Mouse (Mus musculus): ENCODE data around the gene Pdia6.

The Pdia6 gene

GRCm38 (mm10) chr12:17266673-17266990, 287 bp downstream of the Pdia6 start:
- no peak for DNase-seq

- no peak for DNase-seq
Observed at GRCm38 (mm10) chr12:17267316-17267715, 971 bp downstream of the Pdia6 start.

- DNase-seq = peak; percentile 64
Observed at GRCm38 (mm10) chr12:17271272-17271671, 4.9 kb downstream of the Pdia6 start.

- no peak for DNase-seq
Observed at GRCm38 (mm10) chr12:17273841-17274240, 7.5 kb downstream of the Pdia6 start.

- DNase-seq = no peak
Observed at GRCm38 (mm10) chr12:17288496-17288895, 22.2 kb downstream of the Pdia6 start.

- DNase-seq = no peak
Observed at GRCm38 (mm10) chr12:17289060-17289459, 22.7 kb downstream of the Pdia6 start.

GRCm38 (mm10) chr12:17289913-17290312, 23.6 kb downstream of the Pdia6 start:
- peak; percentile 35 for DNase-seq

GRCm38 (mm10) chr12:17290569-17290968, 24.2 kb downstream of the Pdia6 start:
- DNase-seq = no peak

- DNase-seq = no peak
Observed at GRCm38 (mm10) chr12:17296899-17297298, 30.6 kb downstream of the Pdia6 start.

- no peak for DNase-seq
Observed at GRCm38 (mm10) chr12:17299902-17300301, 33.6 kb downstream of the Pdia6 start.

GRCm38 (mm10) chr12:17305445-17305844, 39.1 kb downstream of the Pdia6 start:
- DNase-seq = no peak

GRCm38 (mm10) chr12:17308246-17308645, 41.9 kb downstream of the Pdia6 start:
- no peak for DNase-seq

GRCm38 (mm10) chr12:17310852-17311839, 44.8 kb downstream of the Pdia6 start:
- no peak for DNase-seq

GRCm38 (mm10) chr12:17316096-17316495, 49.8 kb downstream of the Pdia6 start:
- no peak for DNase-seq

- no peak for DNase-seq
Observed at GRCm38 (mm10) chr12:17317970-17318369, 51.6 kb downstream of the Pdia6 start.

GRCm38 (mm10) chr12:17318453-17318852, 52.1 kb downstream of the Pdia6 start:
- DNase-seq = no peak

GRCm38 (mm10) chr12:17324549-17325470, 58.5 kb downstream of the Pdia6 start:
- peak; percentile 58 for DNase-seq

GRCm38 (mm10) chr12:17329259-17329658, 62.9 kb downstream of the Pdia6 start, which contains the start of gene Atp6v1c2:
Gene Atp6v1c2, minus strand, starts transcription at chr12:17329359.
- no peak for DNase-seq

GRCm38 (mm10) chr12:17333459-17333858, 67.1 kb downstream of the Pdia6 start:
- DNase-seq = no peak

All from kidney, postnatal 10 days (tissue).